ENCODE assay signal across 8 mouse cellular contexts in genomic region chr5:102070414-102070768, GRCm38 (mm10). TPM values are rescaled to one million over a fixed set of nuclear protein-coding genes. Genes with fewer than 3 reads are reported as not detected.
DNase-seq lines count a peak whose midpoint lies in the region; ATAC-seq and TF ChIP-seq lines count a peak whose summit lies in the region.

No protein-coding gene starts in this region.

- no peaks in the 10 kb centered on the region for H3K27me3 ChIP-seq in embryonic facial prominence, embryonic 11.5 days (ENCODE audit: control insufficient read depth, insufficient read depth, low read length)
- no peaks in the 10 kb centered on the region for H3K27me3 ChIP-seq in hindbrain, embryonic 10.5 days (ENCODE audit: insufficient read depth, poor library complexity, severe bottlenecking)
- no peaks in the 10 kb centered on the region for H3K27me3 ChIP-seq in lung, embryonic 14.5 days (ENCODE audit: insufficient read depth, low read length)
- no peaks in the 10 kb centered on the region for H3K27me3 ChIP-seq in small intestine, adult 2 months (ENCODE audit: control insufficient read depth, insufficient read depth, low read length)

- DNase-seq in left cerebral cortex, adult 2 months (ENCODE audit: extremely low spot score in 1 of 2, low spot score in 2 of 2) = no peak
- no peak for DNase-seq in left cerebral cortex, adult 8-10 months (ENCODE audit: low spot score in 2 of 2)
- peak; percentile 51 for DNase-seq in embryonic facial prominence, embryonic 11.5 days (ENCODE audit: low spot score)
- DNase-seq in hindbrain, embryonic 10.5 days (ENCODE audit: low spot score) = no peak
- peak; percentile 60 for DNase-seq in lung, embryonic 14.5 days
- DNase-seq in layer of hippocampus, adult 18-20 months (ENCODE audit: low spot score in 2 of 2) = no peak

- H3K27ac ChIP-seq in left cerebral cortex, adult 2 months = peak overlapping the region; percentile 97
- peak overlapping the region; percentile 71; the same call in 1 of the 2 replicates for H3K27ac ChIP-seq in embryonic facial prominence, embryonic 11.5 days (replicated peaks; ENCODE audit: low read depth, low read length)
- H3K27ac ChIP-seq in hindbrain, embryonic 10.5 days = peak overlapping the region; percentile 100
- peak overlapping the region; percentile 95; the same call in 1 of the 2 replicates for H3K27ac ChIP-seq in lung, embryonic 14.5 days (ENCODE audit: low read depth)
- peak overlapping the region; percentile 65 for H3K27ac ChIP-seq in small intestine, adult 2 months (ENCODE audit: insufficient read depth, low read depth, low read length)

- 10% methylated on average over 6 of the region's 6 CpGs for WGBS in embryonic facial prominence, embryonic 11.5 days
- 11% methylated on average over 6 of the region's 6 CpGs for WGBS in hindbrain, embryonic 10.5 days
- 14% methylated on average over 6 of the region's 6 CpGs for WGBS in lung, embryonic 14.5 days
- whole genome bisulfite sequencing in small intestine, adult 2 months = 25% methylated on average over 6 of the region's 6 CpGs

- no peak for TF ChIP-seq CTCF in left cerebral cortex, adult 2 months (IDR thresholded peaks at IDR 0.05)
- no peak for TF ChIP-seq CTCF in lung, embryonic 14.5 days (IDR thresholded peaks at IDR 0.05; ENCODE audit: low read depth)
- no peak for TF ChIP-seq CTCF in small intestine, adult 2 months (IDR thresholded peaks at IDR 0.05; ENCODE audit: extremely low read depth, insufficient read length, insufficient replicate concordance, low read depth, low read length)

- H3K9ac ChIP-seq in embryonic facial prominence, embryonic 11.5 days (replicated peaks; ENCODE audit: low read length) = peak overlapping the region; percentile 98
- peak overlapping the region; percentile 96 for H3K9ac ChIP-seq in lung, embryonic 14.5 days

- H3K4me3 ChIP-seq in left cerebral cortex, adult 2 months = peak overlapping the region; percentile 83
- peak overlapping the region; percentile 93 for H3K4me3 ChIP-seq in embryonic facial prominence, embryonic 11.5 days (ENCODE audit: low read depth, low read length)
- peak overlapping the region; percentile 87 for H3K4me3 ChIP-seq in hindbrain, embryonic 10.5 days
- H3K4me3 ChIP-seq in lung, embryonic 14.5 days (ENCODE audit: low read depth, low read length) = peak overlapping the region; percentile 83
- peak overlapping the region; percentile 99 for H3K4me3 ChIP-seq in small intestine, adult 2 months (ENCODE audit: low read depth, low read length)

- intact Hi-C loops in left cerebral cortex, adult 2 months (cut with DNase I) = loop anchor here (5.0 kb wide), 1 partner anchor 303 kb away; the partner anchor contains the start of gene Cds1

- TF ChIP-seq POLR2A in small intestine, adult 2 months (IDR thresholded peaks at IDR 0.05; ENCODE audit: low read depth, low read length) = no peak

- H3K4me1 ChIP-seq in embryonic facial prominence, embryonic 11.5 days (ENCODE audit: control insufficient read depth, insufficient read depth, low read length) = no peaks in the 10 kb centered on the region
- H3K4me1 ChIP-seq in hindbrain, embryonic 10.5 days (replicated peaks) = peaks cover 48% of the 10 kb centered on the region
- H3K4me1 ChIP-seq in lung, embryonic 14.5 days (ENCODE audit: insufficient read depth) = peaks cover 3% of the 10 kb centered on the region; the same call in 1 of the 2 replicates
- peaks cover 5% of the 10 kb centered on the region for H3K4me1 ChIP-seq in small intestine, adult 2 months (ENCODE audit: control insufficient read depth, insufficient read depth, insufficient read length, low read length)

- H3K36me3 ChIP-seq in embryonic facial prominence, embryonic 11.5 days (replicated peaks; ENCODE audit: control insufficient read depth, insufficient read depth, low read depth, low read length) = no peaks in the 10 kb centered on the region
- peaks cover 20% of the 10 kb centered on the region for H3K36me3 ChIP-seq in hindbrain, embryonic 10.5 days
- 0 out of 2 replicates have a peak, but pooled peaks cover 8% of the 10 kb centered on the region for H3K36me3 ChIP-seq in lung, embryonic 14.5 days (ENCODE audit: insufficient read depth)
- H3K36me3 ChIP-seq in small intestine, adult 2 months (ENCODE audit: control insufficient read depth, insufficient read depth, low read length) = no peaks in the 10 kb centered on the region

- H3K9me3 ChIP-seq in embryonic facial prominence, embryonic 11.5 days (replicated peaks; ENCODE audit: control insufficient read depth, low read length) = no peaks in the 10 kb centered on the region
- H3K9me3 ChIP-seq in hindbrain, embryonic 10.5 days = no peaks in the 10 kb centered on the region
- H3K9me3 ChIP-seq in lung, embryonic 14.5 days (ENCODE audit: low read depth, low read length) = no peaks in the 10 kb centered on the region

- H3K4me2 ChIP-seq in embryonic facial prominence, embryonic 11.5 days (ENCODE audit: low read depth, low read length) = peak overlapping the region; percentile 68
- peak overlapping the region; percentile 88 for H3K4me2 ChIP-seq in lung, embryonic 14.5 days

- ATAC-seq in embryonic facial prominence, embryonic 11.5 days (replicated peaks; ENCODE audit: insufficient number of reproducible peaks, low FRiP score, low TSS enrichment, low read depth) = no peak
- ATAC-seq in lung, embryonic 14.5 days (ENCODE audit: insufficient read depth) = peak; percentile 4; the same call in 1 of the 2 replicates
- ATAC-seq in frontal cortex, adult (ENCODE audit: low TSS enrichment) = no peak

RNA-seq across cellular contexts. Expression of gene Wdfy3, which starts 0.7 kb away (rescaled TPM):
- 100 to 1,000 TPM; 139 to 145 TPM for total RNA-seq in left cerebral cortex, adult 2 months (2021)
- 100 to 1,000 TPM; 117 to 149 (median 125) TPM for total RNA-seq in left cerebral cortex, adult 8-10 months (2022)
- polyA plus RNA-seq in embryonic facial prominence, embryonic 11.5 days (2014; fragmentation: Nextera tagmentation; extraction: Ambion mirVana) = 17.4 and 17.7 TPM in 2 replicates
- 19.5 and 24.2 TPM in 2 replicates for polyA plus RNA-seq in hindbrain, embryonic 10.5 days (2016; fragmentation: Nextera tagmentation; extraction: Ambion mirVana)
- polyA plus RNA-seq in lung, embryonic 14.5 days (2014; fragmentation: Nextera tagmentation; extraction: Ambion mirVana) = 20.4 and 21.7 TPM in 2 replicates
- polyA plus RNA-seq in small intestine, adult 2 months (2012; rRNA removed) = 7.3 and 11.3 TPM in 2 replicates
- total RNA-seq in layer of hippocampus, adult 18-20 months (2021) = 100 to 1,000 TPM; 118 to 120 TPM

Comparison
In these comparisons a context has a peak if more than half of its experiments do, and no peak if none do; other contexts are left out.
1. DNase-seq: peak in embryonic facial prominence, embryonic 11.5 days (single experiment) and lung, embryonic 14.5 days (single experiment); none in left cerebral cortex, adult 2 months (0 of 2), left cerebral cortex, adult 8-10 months (0 of 2), hindbrain, embryonic 10.5 days (single experiment) and layer of hippocampus, adult 18-20 months (0 of 2).
2. Peak in every context shown above with its lines, with median percentiles within 50 percentile points of each other: H3K27ac ChIP-seq and H3K4me3 ChIP-seq.